Mouse (Mus musculus) midbrain, embryonic 11.5 days (tissue): ENCODE measurements around the gene Mtus2. TPM values are rescaled to one million over a fixed set of nuclear protein-coding genes. Genes with fewer than 3 reads are reported as not detected.

Source experiments
- ATAC-seq: fragments of 200-750 bp; cut with Nextera tagmentation; 2 replicates; pipeline ENCODE4 v1.8.0; 2017; ENCODE audit warnings: moderate TSS enrichment, moderate library complexity; ENCODE audit not compliant: low FRiP score
- DNase-seq: peaks from one replicate; pipeline ENCODE4 v3.0.0; 2015; ENCODE audit warnings: low spot score; ENCODE audit errors: missing footprints
- H3K27ac ChIP-seq: fragments of 300-500 bp; sonication (generic); 2 replicates; pipeline ENCODE4 v1.5.1; 2014; ENCODE audit warnings: low read depth, low read length
- H3K27me3 ChIP-seq: fragments of 300-500 bp; sonication (generic); 2 replicates; pipeline ENCODE4 v1.6.1; 2014; ENCODE audit warnings: mild to moderate bottlenecking, low read length, moderate library complexity, mixed read lengths; ENCODE audit not compliant: control insufficient read depth, insufficient read depth
- H3K36me3 ChIP-seq: fragments of 300-500 bp; sonication (generic); 2 replicates; pipeline ENCODE4 v1.6.1; 2014; ENCODE audit warnings: mild to moderate bottlenecking, low read length, moderate library complexity, mixed read lengths; ENCODE audit not compliant: control insufficient read depth, insufficient read depth
- H3K4me1 ChIP-seq: fragments of 300-500 bp; sonication (generic); 2 replicates; pipeline ENCODE4 v1.6.1; 2014; ENCODE audit warnings: low read length; ENCODE audit not compliant: control insufficient read depth, insufficient read depth
- H3K4me2 ChIP-seq: fragments of 300-500 bp; sonication (generic); 2 replicates; pipeline ENCODE4 v1.6.1; 2014; ENCODE audit warnings: mild to moderate bottlenecking, moderate library complexity
- H3K4me3 ChIP-seq: fragments of 300-500 bp; sonication (generic); 2 replicates; pipeline ENCODE4 v1.5.1; 2014; ENCODE audit warnings: low read depth, low read length
- H3K9ac ChIP-seq: fragments of 300-500 bp; sonication (generic); 2 replicates; pipeline ENCODE4 v1.6.1; 2014; ENCODE audit warnings: low read length
- H3K9me3 ChIP-seq: fragments of 300-500 bp; sonication (generic); 2 replicates; pipeline ENCODE4 v1.6.1; 2016; ENCODE audit warnings: low read length; ENCODE audit not compliant: control insufficient read depth
- WGBS: fragments of 180-500 bp; shearing (Covaris S2); extraction: QIAGEN DNeasy Blood & Tissue Kit; methylation state at CpG from one replicate; pipeline ENCODE4 v1.1.7; 2014; 5-methylcytosine and 5-hydroxymethylcytosine counted together
- polyA plus RNA-seq: library from polyadenylated mRNA; unstranded; fragments of >200 nt; fragmentation: Nextera tagmentation; extraction: Ambion mirVana; gene quantifications from 2 replicates; pipeline ENCODE4 v1.2.1, GENCODE M21; 2014

Gene Mtus2
- polyA plus RNA-seq, 1 experiment from 2014 or later, result 13.8 TPM

DNA sequence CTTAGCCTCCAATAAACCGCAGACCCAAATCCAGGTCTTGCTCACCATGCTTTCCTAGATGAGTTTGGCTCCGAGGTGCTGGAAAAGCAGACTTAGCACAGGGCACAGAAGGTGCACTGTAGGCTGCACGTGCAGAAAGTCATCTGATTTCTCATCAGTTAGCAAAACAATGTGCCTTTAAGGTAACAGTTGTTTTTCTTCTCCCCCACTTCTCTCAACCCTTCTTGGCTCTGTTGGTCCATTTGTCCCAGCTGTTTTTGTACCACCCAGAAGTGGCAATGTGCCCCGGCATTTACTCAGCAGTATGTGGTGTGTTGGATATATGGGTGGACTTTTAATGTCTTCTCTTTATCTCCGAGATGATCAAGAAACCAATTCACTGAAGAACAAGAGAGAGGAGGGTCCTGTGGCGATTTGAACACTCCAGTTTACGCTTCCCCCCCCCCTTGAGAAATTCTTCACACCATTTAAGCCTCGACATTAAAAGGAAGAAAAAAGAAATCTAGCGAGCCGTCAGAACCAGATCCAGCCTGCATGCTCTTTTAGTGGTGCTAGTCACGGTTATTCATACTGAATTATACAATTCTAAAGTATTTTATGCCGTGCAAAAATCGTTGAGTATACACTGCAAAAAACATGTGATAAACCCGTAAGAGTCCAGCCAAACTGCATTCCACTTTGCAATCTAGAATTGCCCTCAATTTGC, 194.9 kb downstream of the Mtus2 start:
- H3K36me3 ChIP-seq, result no peaks in the 10 kb centered on the region
- WGBS, result 66% methylated on average over 14 of the region's 14 CpGs
- no peak overlapping the region for H3K4me3 ChIP-seq
- DNase-seq, result peak; percentile 82
- peaks cover 10% of the 10 kb centered on the region for H3K4me1 ChIP-seq
- peak overlapping the region; percentile 58 for H3K27ac ChIP-seq
- H3K27me3 ChIP-seq, result no peaks in the 10 kb centered on the region
- H3K9me3 ChIP-seq, result peaks cover 3% of the 10 kb centered on the region; the same call in 1 of the 2 replicates
- no peak overlapping the region for H3K9ac ChIP-seq
- ATAC-seq, result peak; percentile 49
- H3K4me2 ChIP-seq, result no peak overlapping the region

DNA sequence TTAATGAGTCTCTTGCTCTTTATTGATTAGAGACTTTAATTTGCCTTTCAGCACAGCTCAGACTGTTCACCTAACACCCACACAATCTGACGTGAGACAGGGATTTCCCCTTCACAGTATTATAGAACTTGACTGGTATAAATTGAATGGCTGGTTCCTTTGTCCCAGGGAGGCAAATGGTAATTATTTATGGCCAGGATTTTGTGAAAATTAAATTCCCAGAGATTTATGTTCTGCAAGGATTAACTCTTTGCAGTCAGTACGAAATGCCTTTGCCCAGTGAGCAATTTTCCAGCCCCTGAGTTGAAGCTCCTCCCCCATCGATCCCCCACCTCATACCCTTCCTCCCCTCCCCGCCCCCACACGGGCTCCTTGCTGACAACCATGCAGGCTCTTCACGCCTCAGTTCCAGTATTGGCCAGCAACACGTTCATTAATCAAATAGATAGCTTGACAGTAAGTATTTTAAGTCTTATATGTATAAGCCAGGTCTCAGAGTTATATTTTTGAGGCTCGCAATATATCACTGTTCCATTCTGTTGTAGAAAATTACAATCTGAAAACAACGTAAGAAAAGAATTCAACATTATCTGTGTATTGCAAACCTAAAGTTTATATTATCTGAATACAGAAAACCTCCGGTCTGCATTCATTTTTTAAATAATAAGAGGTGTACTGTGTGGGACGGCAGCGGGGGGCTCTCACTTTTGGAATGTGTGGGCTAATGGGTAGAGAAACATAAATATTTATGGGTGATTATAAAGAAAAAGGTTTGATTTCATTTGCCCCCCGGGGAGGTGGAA, 195.7 kb downstream of the Mtus2 start:
- Histone ChIP-seq H3K36me3 (no peaks in the 10 kb centered on the region), H3K27ac (peak overlapping the region; percentile 58), H3K9me3 (peaks cover 3% of the 10 kb centered on the region; the same call in 1 of the 2 replicates), H3K4me2 (no peak overlapping the region), H3K27me3 (no peaks in the 10 kb centered on the region), H3K4me3 (no peak overlapping the region), H3K9ac (no peak overlapping the region), H3K4me1 (peaks cover 10% of the 10 kb centered on the region)
- ATAC-seq (peak; percentile 83), DNase-seq (peak; percentile 83)
- WGBS, result 67% methylated on average over 13 of the region's 13 CpGs

DNA sequence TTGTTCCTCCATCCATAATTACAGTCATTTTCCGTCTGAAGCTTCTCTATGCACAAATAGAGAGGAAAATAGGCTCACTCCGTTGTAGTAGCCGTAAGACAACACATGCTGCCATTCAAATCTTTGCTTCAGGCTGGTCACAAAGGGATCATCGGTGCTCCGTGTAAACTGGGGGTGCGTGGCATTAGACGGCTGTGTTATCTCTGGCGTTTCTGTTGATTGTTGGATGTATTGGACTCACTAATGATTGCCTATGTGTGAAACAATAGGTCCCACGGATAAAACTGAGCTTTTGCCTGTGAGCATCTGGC, 196.2 kb downstream of the Mtus2 start:
- no peak for ATAC-seq

DNA sequence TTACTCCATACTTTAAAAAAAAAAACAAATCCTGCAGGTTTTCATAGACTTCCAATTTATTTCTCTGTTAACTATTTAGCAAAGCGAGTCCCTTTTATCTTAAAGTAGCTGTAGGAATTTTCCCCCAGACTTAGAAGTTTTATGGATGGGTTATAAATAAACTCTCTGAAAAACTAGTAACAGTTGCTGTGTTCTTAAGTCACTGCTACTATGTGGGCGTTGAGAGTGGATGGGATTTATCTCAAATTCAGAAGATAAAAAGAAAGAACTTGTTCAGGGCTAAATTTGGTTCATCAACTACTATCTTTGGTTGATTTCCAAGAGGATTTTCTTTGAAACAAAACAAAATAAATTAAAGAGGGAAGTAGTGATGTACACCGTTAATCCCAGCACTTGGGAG, 197.6 kb downstream of the Mtus2 start:
- WGBS, result 92% methylated on average over 3 of the region's 3 CpGs
- no peak for ATAC-seq

More for the DNA sequence above, 196.2 kb downstream of the Mtus2 start:
- Histone ChIP-seq H3K9me3 (peaks cover 3% of the 10 kb centered on the region; the same call in 1 of the 2 replicates), H3K9ac (no peak overlapping the region; the same call in 1 of the 2 replicates), H3K4me3 (no peak overlapping the region), H3K36me3 (no peaks in the 10 kb centered on the region), H3K4me2 (no peak overlapping the region), H3K27ac (peak overlapping the region; percentile 48), H3K27me3 (no peaks in the 10 kb centered on the region), H3K4me1 (peaks cover 10% of the 10 kb centered on the region)
- 73% methylated on average over 9 of the region's 9 CpGs for WGBS
- DNase-seq, result peak; percentile 79

DNA sequence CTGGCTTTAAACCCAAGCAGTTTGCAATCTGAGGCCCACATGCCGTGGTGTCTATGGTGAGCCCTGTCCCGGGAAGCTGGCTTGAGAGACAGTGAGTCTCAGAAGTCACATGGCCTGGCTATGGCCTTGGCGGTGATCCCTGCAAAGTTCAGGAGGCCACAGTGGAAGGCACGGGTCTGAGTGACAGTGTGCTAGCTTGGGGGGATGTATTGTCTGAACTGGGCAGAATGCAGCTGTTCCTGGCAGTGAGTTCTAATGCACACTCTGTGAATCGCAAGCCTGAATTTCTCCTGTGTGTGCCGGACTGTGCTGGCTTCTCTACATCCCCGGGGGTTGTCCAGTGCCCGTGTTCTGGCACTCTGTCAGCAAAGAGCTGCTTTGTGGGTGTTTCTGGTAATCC, 202.2 kb downstream of the Mtus2 start:
- no peaks in the 10 kb centered on the region for H3K4me1 ChIP-seq
- ATAC-seq (no peak), DNase-seq (peak; percentile 70)
- no peak overlapping the region for H3K27ac ChIP-seq
- 66% methylated on average over 8 of the region's 8 CpGs for WGBS
- H3K36me3 ChIP-seq, result no peaks in the 10 kb centered on the region
- no peak overlapping the region for H3K9ac ChIP-seq
- no peak overlapping the region for H3K4me2 ChIP-seq
- no peak overlapping the region for H3K4me3 ChIP-seq
- no peaks in the 10 kb centered on the region for H3K27me3 ChIP-seq
- no peaks in the 10 kb centered on the region for H3K9me3 ChIP-seq

More for the DNA sequence above, 197.6 kb downstream of the Mtus2 start:
- no peak overlapping the region for H3K4me2 ChIP-seq
- H3K9ac ChIP-seq, result no peak overlapping the region
- H3K4me1 ChIP-seq, result peaks cover 10% of the 10 kb centered on the region
- no peak overlapping the region for H3K4me3 ChIP-seq
- no peak overlapping the region for H3K27ac ChIP-seq
- no peaks in the 10 kb centered on the region for H3K27me3 ChIP-seq
- H3K9me3 ChIP-seq, result no peaks in the 10 kb centered on the region
- H3K36me3 ChIP-seq, result no peaks in the 10 kb centered on the region
- DNase-seq, result no peak

DNA sequence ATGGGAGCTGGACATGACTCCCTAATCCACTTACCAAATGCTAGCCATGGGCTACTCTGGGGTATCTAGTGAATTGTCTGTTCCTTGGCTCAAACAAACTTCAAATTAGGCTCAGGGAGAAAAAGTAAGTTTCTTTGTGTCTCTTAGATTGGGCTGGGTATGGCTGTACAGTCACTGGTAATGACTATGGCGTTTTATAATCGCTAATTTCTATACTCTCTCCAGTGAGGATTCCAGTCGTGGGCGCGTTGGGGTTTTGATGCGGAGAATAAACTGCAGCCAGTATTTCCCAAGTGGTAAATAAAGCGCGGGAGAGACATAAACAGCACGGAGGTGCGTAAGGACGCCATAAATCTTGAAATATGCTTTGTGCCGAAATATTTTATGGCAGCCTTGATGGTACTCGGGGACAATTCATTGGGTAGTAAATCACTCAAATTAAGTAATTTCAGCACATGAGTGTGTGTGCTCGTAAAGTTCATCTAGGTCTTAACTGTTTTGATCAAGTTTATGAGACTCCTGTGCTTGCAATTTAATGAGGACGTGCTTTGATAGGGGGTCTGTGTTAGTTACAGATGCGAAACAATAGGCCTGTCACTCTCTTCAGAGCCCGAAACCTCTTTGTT, 203.5 kb downstream of the Mtus2 start:
- no peak overlapping the region for H3K4me3 ChIP-seq
- no peak for ATAC-seq
- WGBS, result 95% methylated on average over 17 of the region's 17 CpGs

DNA sequence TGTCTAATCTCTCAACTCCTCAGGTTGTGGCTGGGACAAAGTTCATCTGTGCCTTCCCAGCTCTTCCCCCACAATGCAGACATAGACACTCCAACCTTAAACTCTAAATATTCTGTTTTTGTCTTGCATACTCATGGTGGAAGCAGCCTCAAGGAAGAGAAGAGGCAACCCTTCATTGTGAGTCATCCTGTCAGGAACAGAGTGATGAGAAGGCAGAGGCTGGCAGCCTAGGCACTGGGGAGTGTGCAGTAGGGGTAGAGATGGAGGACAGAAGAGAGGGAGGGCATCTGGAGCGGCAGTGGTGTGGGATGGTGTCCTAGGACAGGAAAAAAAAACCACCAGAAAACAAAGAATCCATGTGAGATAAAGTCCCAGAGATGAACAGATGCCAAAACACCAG, 208.0 kb downstream of the Mtus2 start:
- Histone ChIP-seq H3K9ac (no peak overlapping the region), H3K4me3 (no peak overlapping the region), H3K27ac (no peak overlapping the region), H3K27me3 (no peaks in the 10 kb centered on the region), H3K36me3 (no peaks in the 10 kb centered on the region), H3K4me1 (no peaks in the 10 kb centered on the region), H3K9me3 (no peaks in the 10 kb centered on the region), H3K4me2 (no peak overlapping the region)
- DNase-seq (no peak), ATAC-seq (no peak)
- 76% methylated on average over 1 of the region's 1 CpGs for WGBS

More for the DNA sequence above, 203.5 kb downstream of the Mtus2 start:
- H3K9ac ChIP-seq, result no peak overlapping the region
- DNase-seq, result peak; percentile 39
- H3K27me3 ChIP-seq, result no peaks in the 10 kb centered on the region
- H3K4me2 ChIP-seq, result no peak overlapping the region
- no peaks in the 10 kb centered on the region for H3K9me3 ChIP-seq
- no peak overlapping the region for H3K27ac ChIP-seq
- no peaks in the 10 kb centered on the region for H3K4me1 ChIP-seq
- no peaks in the 10 kb centered on the region for H3K36me3 ChIP-seq

DNA sequence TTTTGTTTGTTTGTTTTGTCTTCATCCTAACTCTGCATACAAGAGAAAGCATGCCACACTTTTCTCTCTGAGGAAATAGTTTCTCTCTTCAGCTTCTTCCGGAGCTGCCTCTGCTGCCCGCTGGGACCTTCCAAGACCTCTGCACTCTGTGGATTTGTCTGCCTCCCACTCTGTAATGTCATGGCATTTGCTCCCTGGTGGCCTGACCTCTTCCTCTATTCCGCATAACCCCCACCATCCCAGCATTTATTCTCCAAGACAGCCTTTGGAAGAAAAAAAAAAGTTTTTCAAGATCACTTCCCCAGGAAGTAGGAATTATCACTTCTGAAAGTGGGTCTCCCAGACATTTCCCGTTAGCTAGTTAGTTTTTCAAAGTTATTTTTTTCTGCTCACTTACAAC, 218.0 kb downstream of the Mtus2 start:
- H3K9ac ChIP-seq, result no peak overlapping the region
- H3K4me3 ChIP-seq, result no peak overlapping the region
- H3K36me3 ChIP-seq, result no peaks in the 10 kb centered on the region
- ATAC-seq, result peak; percentile 23; the same call in 1 of the 2 replicates
- WGBS, result 41% methylated on average over 4 of the region's 4 CpGs
- no peaks in the 10 kb centered on the region for H3K27me3 ChIP-seq
- H3K9me3 ChIP-seq, result peaks cover 3% of the 10 kb centered on the region; the same call in 1 of the 2 replicates
- no peak overlapping the region for H3K4me2 ChIP-seq
- H3K4me1 ChIP-seq, result peaks cover 10% of the 10 kb centered on the region
- H3K27ac ChIP-seq, result no peak overlapping the region
- DNase-seq, result no peak
